Mouse (Mus musculus) cerebellum, postnatal 25 days (tissue): ENCODE data around the gene Borcs6.

Experiments used
- DNase-seq, 2 experiments: peaks; one replicate each; pipeline ENCODE4 v3.0.0; 2021; ENCODE audit warnings: mixed read lengths in 2 of 2

Borcs6 gene

GRCm38 (mm10) chr11:69089616-69090290, 30.2 kb downstream of the Borcs6 start:
- DNase-seq: peak; percentile 33 to 54

DNA sequence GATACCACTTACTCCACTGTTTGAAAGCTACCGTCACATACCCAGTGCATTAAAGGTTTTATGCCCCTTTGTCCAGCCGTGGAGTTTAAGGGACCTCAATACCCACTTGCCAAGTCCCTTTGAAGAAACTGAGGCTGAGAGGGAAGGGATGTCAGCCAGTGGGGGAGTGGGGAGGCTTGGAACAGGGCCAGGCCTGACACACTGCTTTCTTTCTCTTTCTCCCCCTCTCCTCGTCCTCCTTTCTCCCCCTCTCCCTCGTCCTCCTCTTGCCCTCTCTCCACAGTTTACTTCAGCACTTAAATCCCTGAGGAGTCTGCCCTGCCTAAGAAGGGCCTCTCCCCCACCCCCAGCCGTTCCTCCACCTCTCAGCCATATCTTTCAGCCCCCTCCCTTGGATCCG, 30.9 kb downstream of the Borcs6 start:
- peak in 1 of 2 experiments; percentile 49 for DNase-seq

- DNase-seq: no peak
Measured at GRCm38 (mm10) chr11:69091566-69092385, 32.3 kb downstream of the Borcs6 start.

GRCm38 (mm10) chr11:69092386-69092751, 32.9 kb downstream of the Borcs6 start:
- peak; percentile 93 to 94 for DNase-seq

- no peak for DNase-seq
Measured at GRCm38 (mm10) chr11:69092871-69093270, 33.4 kb downstream of the Borcs6 start.

DNA sequence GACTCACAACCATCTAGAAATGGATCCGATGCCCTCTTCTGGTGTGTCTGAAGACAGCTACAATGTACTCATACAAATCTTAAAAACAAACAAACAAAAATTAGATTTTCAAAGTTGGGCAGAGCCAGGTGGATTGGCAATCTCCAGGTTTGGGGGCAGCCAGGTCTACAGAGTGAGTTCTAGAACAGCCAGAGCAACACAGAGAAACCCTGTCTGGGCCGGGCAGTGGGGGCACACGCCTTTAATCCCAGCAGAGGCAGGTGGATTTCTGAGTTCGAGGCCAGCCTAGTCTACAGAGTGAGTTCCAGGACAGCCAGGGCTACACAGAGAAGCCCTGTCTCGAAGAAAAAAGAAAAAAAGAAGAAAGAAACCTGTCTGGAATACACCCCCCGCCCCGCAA, 34.3 kb downstream of the Borcs6 start:
- peak; percentile 19 to 31 for DNase-seq

GRCm38 (mm10) chr11:69094697-69095429, 35.3 kb downstream of the Borcs6 start, which contains the start of gene Per1:
Gene Per1, plus strand, starts transcription at chr11:69095217.
- peak; percentile 98 to 99 for DNase-seq

DNA sequence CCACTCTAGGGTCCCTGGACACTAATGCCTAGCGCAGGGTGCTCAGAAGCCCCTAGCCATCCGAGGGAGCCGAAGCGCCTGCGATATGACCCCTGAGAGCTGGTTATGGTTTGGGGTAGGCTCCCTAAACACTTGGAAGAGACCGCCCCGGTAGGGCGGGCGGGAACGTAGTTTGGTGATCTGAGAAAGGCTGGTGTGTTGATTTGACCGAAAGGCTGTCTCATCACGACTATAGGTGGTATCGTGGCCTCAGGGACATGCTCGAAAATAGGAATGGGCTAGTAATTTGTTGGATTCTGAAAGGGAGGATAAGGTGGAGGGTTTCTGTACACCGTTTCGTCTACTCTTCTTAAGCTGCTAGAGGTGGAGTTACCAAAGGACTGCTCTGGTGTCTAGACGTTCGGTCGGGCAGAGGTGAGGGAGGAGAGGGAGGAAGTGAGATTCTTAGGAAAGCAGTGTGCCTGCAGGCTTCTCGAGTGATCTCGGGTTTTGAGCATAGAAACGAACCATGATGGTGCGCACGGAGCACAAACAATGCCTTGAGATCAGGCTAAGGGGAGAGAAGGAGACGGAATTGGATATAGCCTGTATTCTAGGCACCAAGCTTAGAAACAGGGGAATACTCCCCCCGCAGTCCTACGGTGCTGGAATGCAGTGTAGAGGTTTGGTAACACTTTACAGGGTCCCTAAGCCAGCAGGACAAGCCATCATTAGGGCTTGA, 36.2 kb downstream of the Borcs6 start:
- peak; percentile 33 to 35 for DNase-seq

GRCm38 (mm10) chr11:69096360-69096986, 37.0 kb downstream of the Borcs6 start:
- no peak for DNase-seq

DNA sequence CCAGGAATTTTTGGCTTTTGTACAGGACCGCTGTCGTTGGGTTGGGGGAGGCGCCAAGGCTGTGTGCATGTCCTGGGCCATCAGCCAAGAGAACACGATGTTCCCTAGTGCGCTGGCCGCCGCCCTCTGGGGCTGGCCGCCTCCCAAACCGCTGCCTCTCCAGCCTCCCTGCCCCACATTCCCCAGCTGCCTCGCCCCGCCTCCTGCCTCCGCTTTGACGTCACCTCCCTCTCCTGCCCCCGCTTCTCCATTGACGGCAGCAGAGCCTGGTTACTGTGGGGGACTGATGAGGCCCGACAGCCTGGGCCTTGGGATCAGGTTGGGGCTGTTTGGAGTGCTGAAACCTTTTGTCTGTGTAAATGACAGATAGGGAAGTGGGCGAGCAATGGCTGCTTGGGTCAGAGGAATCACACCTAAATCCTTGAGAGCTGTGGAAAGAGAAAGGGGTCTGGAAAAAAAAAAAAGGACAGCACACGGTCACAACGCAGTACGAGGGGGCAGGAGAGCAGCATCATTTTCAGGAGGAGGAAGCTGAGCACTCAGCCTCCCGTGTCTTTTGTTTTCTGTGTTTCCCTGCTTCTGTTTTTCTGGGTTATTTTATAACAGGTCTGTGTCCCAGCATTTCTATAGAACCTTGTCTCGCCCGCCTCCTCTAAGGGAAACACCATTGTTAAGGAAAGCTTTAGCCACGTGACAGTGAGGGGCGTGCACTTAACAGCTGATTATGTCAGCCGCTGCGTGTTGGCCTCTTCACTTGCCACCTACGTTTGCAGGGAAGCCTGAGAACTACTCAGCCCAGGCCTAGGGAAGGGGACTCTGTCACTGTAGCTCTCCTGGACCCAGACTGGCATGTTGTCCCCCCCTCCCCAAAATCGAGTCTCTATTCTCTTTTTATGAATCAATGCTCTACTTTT, 37.7 kb downstream of the Borcs6 start:
- peak; percentile 85 to 89 for DNase-seq

- DNase-seq: peak in 1 of 2 experiments; percentile 25
Measured at GRCm38 (mm10) chr11:69098039-69098761, 38.7 kb downstream of the Borcs6 start.

DNA sequence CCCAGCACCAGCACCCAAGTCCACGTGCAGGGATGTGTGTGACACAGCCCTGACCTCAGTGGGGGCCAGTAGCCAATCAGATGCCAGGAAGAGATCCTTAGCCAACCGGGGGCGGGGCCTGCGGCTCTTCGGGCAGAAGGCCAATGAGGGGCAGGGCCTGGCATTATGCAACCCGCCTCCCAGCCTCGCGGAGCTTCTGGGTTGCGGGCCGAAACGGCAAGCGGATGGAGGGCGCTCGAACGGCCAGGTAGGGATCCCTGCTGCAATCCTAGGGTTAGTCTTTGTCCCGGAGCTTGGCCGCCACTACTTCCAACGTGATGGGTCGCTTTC, 39.2 kb downstream of the Borcs6 start:
- peak; percentile 100 for DNase-seq

GRCm38 (mm10) chr11:69099177-69099914, 39.8 kb downstream of the Borcs6 start:
- DNase-seq: peak in 1 of 2 experiments; percentile 82

DNA sequence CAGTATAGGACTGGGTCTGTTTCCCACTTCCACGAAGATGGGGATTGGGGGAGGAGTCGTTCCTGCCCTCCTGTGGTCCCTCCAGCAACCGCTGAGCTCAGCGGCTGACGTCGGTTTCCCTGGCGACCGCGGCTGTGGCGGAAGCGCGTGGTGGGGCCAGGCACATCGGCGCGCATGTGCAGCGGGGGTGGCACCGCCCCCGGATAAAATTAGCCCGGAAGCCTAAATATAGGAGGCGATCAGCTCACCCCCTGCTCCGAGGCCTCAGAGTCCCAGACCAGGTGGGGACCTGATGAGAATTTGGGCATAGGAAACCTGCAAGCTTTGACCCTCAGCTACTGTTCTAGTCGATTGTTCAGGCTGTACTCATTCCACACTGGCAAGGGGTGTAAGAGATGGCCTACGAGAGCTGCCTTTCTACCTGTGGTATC, 40.4 kb downstream of the Borcs6 start:
- peak; percentile 93 to 96 for DNase-seq

- peak; percentile 36 to 49 for DNase-seq
Measured at GRCm38 (mm10) chr11:69100639-69101360, 41.3 kb downstream of the Borcs6 start.

- peak in 1 of 2 experiments; percentile 33 for DNase-seq
Measured at GRCm38 (mm10) chr11:69101604-69102402, 42.3 kb downstream of the Borcs6 start.

- peak; percentile 57 to 74 for DNase-seq
Measured at GRCm38 (mm10) chr11:69102403-69102725, 42.8 kb downstream of the Borcs6 start.

DNA sequence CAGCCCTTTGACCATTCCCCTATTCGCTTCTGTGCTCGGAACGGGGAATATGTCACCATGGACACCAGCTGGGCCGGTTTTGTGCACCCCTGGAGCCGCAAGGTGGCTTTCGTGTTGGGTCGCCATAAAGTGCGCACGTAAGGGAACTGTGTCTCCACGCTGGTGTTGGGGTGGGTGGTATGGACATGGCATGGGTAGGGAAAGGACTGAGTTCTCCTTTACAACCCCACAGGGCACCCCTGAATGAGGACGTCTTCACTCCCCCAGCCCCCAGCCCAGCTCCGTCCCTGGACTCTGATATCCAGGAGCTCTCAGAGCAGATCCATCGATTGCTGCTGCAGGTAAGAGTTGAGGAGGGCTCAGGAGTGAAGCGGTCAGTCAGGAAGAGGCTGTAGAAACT, 43.6 kb downstream of the Borcs6 start:
- DNase-seq: peak; percentile 17 to 36
